Comparison of ENCODE assay signal across 25 mouse cellular contexts in the genomic region with DNA sequence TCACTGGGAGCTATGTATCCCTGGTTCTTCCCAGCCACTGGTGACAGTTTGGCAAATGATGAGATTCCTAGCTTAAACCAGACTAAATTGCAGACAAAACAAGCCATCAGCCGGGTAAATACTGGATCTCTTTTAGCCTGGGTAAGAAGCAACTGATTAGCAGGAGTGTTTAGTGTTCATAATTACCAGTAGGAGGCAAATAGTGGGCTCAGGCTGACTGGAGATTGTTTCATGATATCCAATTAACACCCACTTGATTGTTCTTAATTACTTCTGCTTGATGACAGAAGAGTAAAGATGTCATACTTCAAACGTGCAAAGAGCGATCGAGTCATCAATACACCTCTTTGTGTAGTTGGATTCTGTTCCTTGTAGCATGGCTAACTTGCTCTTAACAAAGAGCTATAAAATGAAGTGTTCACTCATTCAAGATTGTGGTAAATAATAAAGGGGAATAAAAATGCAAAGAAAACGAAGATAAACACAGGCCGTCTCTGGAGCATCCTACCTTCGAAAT.
A peak's percentile ranks its signal among the peaks of the same experiment; 100 is the strongest.
DNase-seq lines count a peak whose midpoint lies in the region; ATAC-seq and TF ChIP-seq lines count a peak whose summit lies in the region.
"Had no signal": no experiment of that assay in that cellular context is flagged by ENCODE, and none has a peak within 500 bp of the region (broad histone marks: within the 10 kb centered on the region; RNA-seq: fewer than 3 reads in every experiment).

No protein-coding gene starts in this region.

- no peak overlapping the region for H3K9ac ChIP-seq in forebrain, embryonic 14.5 days (ENCODE audit: low read length)
- H3K9ac ChIP-seq: heart, embryonic 12.5 days; heart, embryonic 15.5 days; hindbrain, embryonic 13.5 days had no signal

- intact Hi-C loops in left cerebral cortex, postnatal 36 days (cut with DNase I) = no loop called here

- H3K4me1 ChIP-seq in forebrain, embryonic 14.5 days (ENCODE audit: control insufficient read depth, insufficient read depth, low read length) = peaks cover 3% of the 10 kb centered on the region; the same call in 1 of the 2 replicates
- H3K4me1 ChIP-seq: heart, embryonic 12.5 days; heart, embryonic 15.5 days; hindbrain, embryonic 13.5 days had no signal

- H3K4me2 ChIP-seq in forebrain, embryonic 14.5 days (ENCODE audit: low read length) = no peak overlapping the region
- H3K4me2 ChIP-seq: heart, embryonic 12.5 days; heart, embryonic 15.5 days; hindbrain, embryonic 13.5 days had no signal

- H3K9me3 ChIP-seq in forebrain, embryonic 14.5 days (replicated peaks; ENCODE audit: control insufficient read depth, low read length) = no peaks in the 10 kb centered on the region
- H3K9me3 ChIP-seq: heart, embryonic 12.5 days; heart, embryonic 15.5 days; hindbrain, embryonic 10.5 days; hindbrain, embryonic 13.5 days had no signal

- peak; percentile 78 for ATAC-seq in forebrain, embryonic 14.5 days
- ATAC-seq: CD4-positive, CD25-positive, alpha-beta regulatory T cell, adult 4 months; hindbrain, postnatal 0 days; inflammation-experienced regulatory T-cells, adult 6 months; intestine, embryonic 16.5 days had no signal

- 0 out of 2 replicates have a peak, but pooled peaks have one; percentile 18 for TF ChIP-seq CTCF in layer of hippocampus, adult 2 months (conservative IDR thresholded peaks at IDR 0.05)
- no peak for TF ChIP-seq CTCF in brain, embryonic 14.5 days (IDR thresholded peaks at IDR 0.05; ENCODE audit: borderline replicate concordance, extremely low read depth, insufficient read depth, insufficient read length)

- H3K27me3 ChIP-seq in forebrain, embryonic 14.5 days (replicated peaks; ENCODE audit: control insufficient read depth, insufficient read depth, low read length) = no peaks in the 10 kb centered on the region; the same call in none of the 2 replicates
- H3K27me3 ChIP-seq: heart, embryonic 15.5 days; hindbrain, embryonic 13.5 days had no signal

- H3K27ac ChIP-seq in layer of hippocampus, adult 2 months = no peak overlapping the region
- H3K27ac ChIP-seq in forebrain, embryonic 14.5 days (ENCODE audit: low read depth, low read length) = no peak overlapping the region
- H3K27ac ChIP-seq: heart, embryonic 15.5 days; hindbrain, embryonic 10.5 days; hindbrain, embryonic 13.5 days; hindbrain, postnatal 0 days had no signal

- no peak for TF ChIP-seq POLR2A in brain, embryonic 14.5 days (IDR thresholded peaks at IDR 0.05; ENCODE audit: borderline replicate concordance, extremely low read depth, insufficient read depth, insufficient read length, poor library complexity, severe bottlenecking)

- WGBS in forebrain, embryonic 14.5 days = 16% methylated on average over 7 of the region's 7 CpGs

- no peak overlapping the region for H3K4me3 ChIP-seq in layer of hippocampus, adult 2 months
- no peak overlapping the region for H3K4me3 ChIP-seq in forebrain, embryonic 14.5 days (ENCODE audit: low read depth, low read length)
- H3K4me3 ChIP-seq: heart, embryonic 12.5 days; heart, embryonic 15.5 days; hindbrain, embryonic 10.5 days; hindbrain, embryonic 13.5 days had no signal

- no peaks in the 10 kb centered on the region for H3K36me3 ChIP-seq in forebrain, embryonic 14.5 days (ENCODE audit: control insufficient read depth, insufficient read depth, low read length)
- H3K36me3 ChIP-seq: heart, embryonic 12.5 days; heart, embryonic 15.5 days; hindbrain, embryonic 10.5 days; hindbrain, embryonic 13.5 days had no signal

- DNase-seq in layer of hippocampus, adult 2 months (ENCODE audit: low spot score in 2 of 2) = no peak
- DNase-seq in layer of hippocampus, postnatal 10 days (ENCODE audit: low spot score in 2 of 2) = no peak
- DNase-seq in brain, embryonic 14.5 days (ENCODE audit: low read depth) = peak; percentile 86
- peak; percentile 82 for DNase-seq in forebrain, embryonic 14.5 days (ENCODE audit: low spot score)
- no peak for DNase-seq in adrenal gland, postnatal 4 days (ENCODE audit: low spot score in 2 of 2)
- DNase-seq in left cerebral cortex, postnatal 36 days (ENCODE audit: low spot score in 2 of 2) = no peak
- DNase-seq: adrenal gland, postnatal 10 days; adrenal gland, postnatal 36 days; cerebellum, adult 11-12 months; cerebellum, adult 8-10 months; cerebellum, postnatal 10 days; cerebellum, postnatal 36 days; gastrocnemius, postnatal 25 days; heart, adult 18-20 months; heart, postnatal 10 days; heart, postnatal 36 days; kidney, adult 18-20 months had no signal

Comparison
In these comparisons a context has a peak if more than half of its experiments do, and no peak if none do; other contexts are left out.
1. DNase-seq: peak in brain, embryonic 14.5 days (single experiment) and forebrain, embryonic 14.5 days (single experiment); none in layer of hippocampus, adult 2 months (0 of 2), layer of hippocampus, postnatal 10 days (0 of 2), adrenal gland, postnatal 4 days (0 of 2) and left cerebral cortex, postnatal 36 days (0 of 2).